Mouse (Mus musculus) CH12.LX (cell line): ENCODE results near the gene Ccdc167. TPM values are rescaled to one million over a fixed set of nuclear protein-coding genes. Genes with fewer than 3 reads are reported as not detected.

Experiments
- DNase-seq: peaks from one replicate; pipeline ENCODE4 v3.0.0-alpha.2; 2013; ENCODE audit errors: extremely low read depth
- H3K27ac ChIP-seq: 2 replicates; pipeline ENCODE4 v1.5.1; 2012; ENCODE audit warnings: low read depth, mild to moderate bottlenecking, control low read depth, moderate library complexity; ENCODE audit not compliant: insufficient read depth
- H3K27me3 ChIP-seq: replicated peaks from 2 replicates; pipeline ENCODE3; 2012; ENCODE audit warnings: inconsistent platforms
- H3K36me3 ChIP-seq, 2 experiments: replicated peaks in 1 of 2; 2 replicates each; pipeline versions ENCODE3 to v1.6.1; 2012; ENCODE audit warnings: inconsistent platforms in 1 of 2, low read length in 1 of 2, mild to moderate bottlenecking in 1 of 2, mixed read lengths in 1 of 2, moderate library complexity in 1 of 2; ENCODE audit not compliant: control insufficient read depth in 1 of 2, insufficient read depth in 1 of 2
- H3K4me1 ChIP-seq, 2 experiments: 2 replicates each; pipeline ENCODE4 v1.6.1; 2012; ENCODE audit warnings: inconsistent platforms in 1 of 2, moderate library complexity in 1 of 2; ENCODE audit not compliant: insufficient read depth in 2 of 2, control insufficient read depth in 1 of 2
- H3K4me2 ChIP-seq: 2 replicates; pipeline ENCODE4 v1.6.1; 2012; ENCODE audit warnings: low read depth, mild to moderate bottlenecking, control low read depth; ENCODE audit not compliant: poor library complexity, insufficient read depth, severe bottlenecking
- H3K4me3 ChIP-seq, 3 experiments: fragments of 150-350 bp in 1 of 3; sonication (generic) in 1 of 3; replicated peaks in 1 of 3; 2 replicates each; pipeline versions ENCODE3 to v1.5.1; 2011 to 2012; ENCODE audit warnings: low read depth in 2 of 3, low read length in 2 of 3, mild to moderate bottlenecking in 2 of 3, moderate library complexity in 2 of 3, control low read depth in 1 of 3, improper control_type of control experiment in 1 of 3, inconsistent platforms in 1 of 3, mixed read lengths in 1 of 3; ENCODE audit not compliant: poor library complexity in 1 of 3
- H3K79me2 ChIP-seq: replicated peaks from 2 replicates; pipeline ENCODE4 v1.6.1; 2012; ENCODE audit warnings: mild to moderate bottlenecking, moderate library complexity; ENCODE audit not compliant: control insufficient read depth, poor library complexity, insufficient read depth, severe bottlenecking; ENCODE audit errors: extremely low read depth
- H3K9ac ChIP-seq: 2 replicates; pipeline ENCODE4 v1.6.1; 2012; ENCODE audit warnings: low read depth, mild to moderate bottlenecking, control low read depth, moderate library complexity; ENCODE audit not compliant: insufficient read depth
- H3K9me3 ChIP-seq: replicated peaks from 2 replicates; pipeline ENCODE3; 2012; ENCODE audit warnings: low read length, inconsistent platforms, mixed read lengths
- EP300 ChIP-seq: IDR thresholded peaks from 2 replicates; pipeline ENCODE4 v1.6.1; 2011; ENCODE audit warnings: low read length, improper control_type of control experiment
- ETS1 ChIP-seq: conservative IDR thresholded peaks from 2 replicates; pipeline ENCODE4 v1.6.1; 2012; ENCODE audit warnings: low read depth, mild to moderate bottlenecking, inconsistent platforms, low read length, improper control_type of control experiment, moderate library complexity
- HCFC1 ChIP-seq: IDR thresholded peaks from 2 replicates; pipeline ENCODE4 v1.6.1; 2012; ENCODE audit warnings: low read depth, mild to moderate bottlenecking, inconsistent platforms, low read length, improper control_type of control experiment
- MAZ ChIP-seq: IDR thresholded peaks from 2 replicates; pipeline ENCODE4 v1.6.1; 2012; ENCODE audit warnings: low read depth, mild to moderate bottlenecking, inconsistent platforms, low read length, improper control_type of control experiment, moderate library complexity
- MXI1 ChIP-seq: IDR thresholded peaks from 2 replicates; pipeline ENCODE4 v1.6.1; 2011; ENCODE audit warnings: mild to moderate bottlenecking, low read depth, low read length, improper control_type of control experiment
- NELFE ChIP-seq: IDR thresholded peaks from 2 replicates; pipeline ENCODE4 v1.6.1; 2011; ENCODE audit warnings: low read depth, low read length, improper control_type of control experiment
- NRF1 ChIP-seq: IDR thresholded peaks from 2 replicates; pipeline ENCODE4 v1.6.1; 2014; ENCODE audit warnings: low read depth, mild to moderate bottlenecking, inconsistent platforms, low read length, improper control_type of control experiment, moderate library complexity
- POLR2A ChIP-seq: IDR thresholded peaks from 2 replicates; pipeline ENCODE4 v1.6.1; 2011; ENCODE audit warnings: low read depth, mild to moderate bottlenecking, improper control_type of control experiment, low read length
- POLR2AphosphoS2 ChIP-seq: IDR thresholded peaks from 2 replicates; pipeline ENCODE4 v1.6.1; 2011; ENCODE audit warnings: low read depth, low read length, improper control_type of control experiment
- ZC3H11A ChIP-seq: IDR thresholded peaks from 2 replicates; pipeline ENCODE4 v1.6.1; 2012; ENCODE audit warnings: low read depth, mild to moderate bottlenecking, inconsistent platforms, low read length, improper control_type of control experiment
- dilution Hi-C: fragments of 300-500 bp; cut with MboI; formaldehyde crosslinking; loops from 2 replicates; pipeline ENCODE4 v1.14.3; 2020; ENCODE audit warnings: low sequenced_read_pairs; ENCODE audit not compliant: extremely low pct_unique_long_range_greater_than_20kb, extremely low pct_ligation_motif_present
- in situ Hi-C: fragments of 300-500 bp; cut with MboI; formaldehyde crosslinking; loops from 3 replicates; pipeline ENCODE4 v1.14.3; 2019; ENCODE audit warnings: low sequenced_read_pairs, low pct_ligation_motif_present, low pct_unique_long_range_greater_than_20kb, mixed read lengths
- polyA plus RNA-seq: library from polyadenylated mRNA; unstranded; fragments of >175 nt; gene quantifications from 2 replicates; pipeline ENCODE4 v1.2.1, GENCODE M21; 2012; ENCODE audit warnings: low read depth; ENCODE audit not compliant: insufficient read length
- total RNA-seq, 2 experiments: library from RNA; depleted of rRNA; stranded (reverse); fragments of 300-350 nt in 1 of 2; fragments of >200 nt in 1 of 2; gene quantifications; 2 replicates each; pipeline ENCODE4 v1.2.3; 2012 to 2014

Ccdc167 gene
- total and polyA plus RNA-seq, 3 experiments = 8.8 to 18.7 (median 12.0) TPM

- Histone ChIP-seq H3K4me3 (no peak overlapping the region), H3K9me3 (peaks cover 2% of the 10 kb centered on the region), H3K36me3 (peaks cover 77 to 89% of the 10 kb centered on the region in 2 experiments), H3K27me3 (no peaks in the 10 kb centered on the region), H3K27ac (no peak overlapping the region), H3K4me1 (peaks cover 18 to 61% of the 10 kb centered on the region in 2 experiments)
- in situ Hi-C loops = no loop called here
- no peak for DNase-seq
- dilution Hi-C loops = no loop called here
- TF ChIP-seq POLR2AphosphoS2 = no peak
- no peak for TF ChIP-seq ETS1
- no peak for TF ChIP-seq NELFE
- no peak for TF ChIP-seq EP300
- TF ChIP-seq, all 38 proteins: peak for 0
- Histone ChIP-seq H3K4me2 (no peak overlapping the region), H3K9ac (no peak overlapping the region), H3K79me2 (0 out of 2 replicates have a peak, but pooled peaks cover 2% of the 10 kb centered on the region)
Observed at GRCm38 (mm10) chr17:29683127-29683526, 33.7 kb downstream of the Ccdc167 start.

GRCm38 (mm10) chr17:29682261-29682660 lies 34.6 kb downstream of the Ccdc167 start:
- TF ChIP-seq ZC3H11A (no peak), POLR2A (no peak), MXI1 (no peak), MAZ (no peak), NRF1 (no peak)
- TF ChIP-seq, all 38 proteins: peak for 0
- no peaks in the 10 kb centered on the region for H3K27me3 ChIP-seq

GRCm38 (mm10) chr17:29681669-29682068 lies 35.2 kb downstream of the Ccdc167 start:
- TF ChIP-seq HCFC1 = no peak
- Histone ChIP-seq H3K27ac (no peak overlapping the region), H3K4me1 (peaks cover 28 to 62% of the 10 kb centered on the region in 2 experiments), H3K9me3 (no peaks in the 10 kb centered on the region), H3K27me3 (no peaks in the 10 kb centered on the region), H3K9ac (no peak overlapping the region), H3K4me2 (no peak overlapping the region), H3K4me3 (no peak overlapping the region), H3K36me3 (peaks cover 74 to 89% of the 10 kb centered on the region in 2 experiments), H3K79me2 (0 out of 2 replicates have a peak, but pooled peaks cover 2% of the 10 kb centered on the region)
- in situ Hi-C loops = no loop called here
- DNase-seq = no peak
- dilution Hi-C loops = no loop called here

More at GRCm38 (mm10) chr17:29682261-29682660, 34.6 kb downstream of the Ccdc167 start:
- Histone ChIP-seq H3K9me3 (no peaks in the 10 kb centered on the region), H3K4me2 (no peak overlapping the region), H3K4me1 (peaks cover 22 to 61% of the 10 kb centered on the region in 2 experiments), H3K27ac (no peak overlapping the region), H3K36me3 (peaks cover 72 to 89% of the 10 kb centered on the region in 2 experiments), H3K4me3 (no peak overlapping the region), H3K9ac (no peak overlapping the region), H3K79me2 (0 out of 2 replicates have a peak, but pooled peaks cover 2% of the 10 kb centered on the region)
- dilution Hi-C loops (no loop called here), in situ Hi-C loops (no loop called here)
- no peak for DNase-seq
